Comparison of ENCODE assay signal across 19 mouse cellular contexts in the genomic region with DNA sequence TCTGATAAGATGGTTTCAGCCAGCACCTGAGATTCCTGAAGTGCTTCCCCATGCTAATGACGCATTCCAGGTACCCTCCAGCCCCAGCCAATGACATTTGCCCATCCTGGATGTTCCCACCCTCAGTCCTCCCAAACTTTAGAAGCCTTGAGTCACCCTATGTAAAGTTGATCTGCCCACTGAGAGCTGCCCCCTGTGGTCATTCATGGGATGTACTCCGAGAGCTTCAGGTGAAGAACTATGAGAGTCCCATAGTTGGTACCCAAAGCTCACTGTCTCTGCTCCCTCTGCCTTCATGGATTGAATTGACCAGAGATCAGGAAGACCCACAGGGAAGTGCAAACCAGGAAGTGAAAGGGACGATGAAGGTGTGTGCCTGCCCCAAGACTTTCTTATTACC.
DNase-seq lines count a peak whose midpoint lies in the region; ATAC-seq and TF ChIP-seq lines count a peak whose summit lies in the region.
"Had no signal": no experiment of that assay in that cellular context is flagged by ENCODE, and none has a peak within 500 bp of the region (broad histone marks: within the 10 kb centered on the region; RNA-seq: fewer than 3 reads in every experiment).

No protein-coding gene starts in this region.

- no peak for TF ChIP-seq POLR2A in CH12.LX (IDR thresholded peaks at IDR 0.05; ENCODE audit: low read depth, low read length)

- ATAC-seq in CD4-positive, CD25-positive, alpha-beta regulatory T cell, adult 4 months: no peak
- no peak for ATAC-seq in liver, embryonic 14.5 days (ENCODE audit: insufficient read depth)
- ATAC-seq in liver, embryonic 11.5 days (replicated peaks; ENCODE audit: low FRiP score): no peak
- ATAC-seq in megakaryocyte-erythroid progenitor cell, adult 5-6 weeks (replicated peaks; ENCODE audit: low FRiP score, low TSS enrichment, poor library complexity, severe bottlenecking): peak; percentile 67; the same call in 1 of the 2 replicates
- no peak for ATAC-seq in frontal cortex, adult (ENCODE audit: low TSS enrichment)
- ATAC-seq: forebrain, embryonic 13.5 days; intestine, embryonic 15.5 days; midbrain, embryonic 15.5 days had no signal

- TF ChIP-seq RAD21 in CH12.LX (IDR thresholded peaks at IDR 0.05; ENCODE audit: low read depth, low read length): no peak

- no peaks in the 10 kb centered on the region for H3K36me3 ChIP-seq in liver, embryonic 14.5 days (replicated peaks; ENCODE audit: control insufficient read depth, insufficient read depth, low read depth)
- no peaks in the 10 kb centered on the region for H3K36me3 ChIP-seq in liver, embryonic 11.5 days (ENCODE audit: control insufficient read depth, insufficient read depth, low read length)
- H3K36me3 ChIP-seq in CH12.LX (replicated peaks in 1 of 2; ENCODE audit: control insufficient read depth in 1 of 2, insufficient read depth in 1 of 2, low read length in 1 of 2): no peaks in the 10 kb centered on the region
- H3K36me3 ChIP-seq: heart, embryonic 12.5 days; intestine, embryonic 15.5 days; limb, embryonic 15.5 days; midbrain, embryonic 15.5 days; neural tube, embryonic 13.5 days had no signal

- no peaks in the 10 kb centered on the region for H3K9me3 ChIP-seq in liver, embryonic 14.5 days (ENCODE audit: control insufficient read depth, low read length)
- no peaks in the 10 kb centered on the region for H3K9me3 ChIP-seq in liver, embryonic 11.5 days (ENCODE audit: control insufficient read depth, low read length)
- no peaks in the 10 kb centered on the region for H3K9me3 ChIP-seq in CH12.LX (replicated peaks; ENCODE audit: low read length)
- H3K9me3 ChIP-seq: forebrain, embryonic 13.5 days; G1E; heart, embryonic 12.5 days; intestine, embryonic 15.5 days; limb, embryonic 15.5 days; midbrain, embryonic 15.5 days; neural tube, embryonic 13.5 days had no signal

- in situ Hi-C loops in CH12.LX (cut with MboI; ENCODE audit: low pct_ligation_motif_present, low pct_unique_long_range_greater_than_20kb, low sequenced_read_pairs): no loop called here

- no peak for TF ChIP-seq EP300 in liver, embryonic 14.5 days (IDR thresholded peaks at IDR 0.05; ENCODE audit: low read depth)
- no peak for TF ChIP-seq EP300 in CH12.LX (IDR thresholded peaks at IDR 0.05; ENCODE audit: low read length)

- DNase-seq in CD4-positive, CD25-positive, alpha-beta regulatory T cell, adult 2 months (ENCODE audit: low read depth, low spot score): peak; percentile 13
- no peak for DNase-seq in liver, embryonic 14.5 days (ENCODE audit: low read depth in 3 of 3, low spot score in 3 of 3)
- DNase-seq in liver, embryonic 11.5 days (ENCODE audit: low spot score): no peak
- peak; percentile 11 for DNase-seq in CH12.LX (ENCODE audit: extremely low read depth)
- no peak for DNase-seq in kidney, adult 11 months
- DNase-seq: adrenal gland, postnatal 25 days; gastrocnemius, postnatal 10 days; lung, postnatal 4 days; spleen, adult 18-20 months had no signal

- WGBS in liver, embryonic 14.5 days (ENCODE audit: insufficient replicate concordance): 65% methylated on average over 3 of the region's 3 CpGs
- 63% methylated on average over 3 of the region's 3 CpGs for WGBS in liver, embryonic 11.5 days

- no peak overlapping the region for H3K4me3 ChIP-seq in liver, embryonic 14.5 days (ENCODE audit: insufficient read depth in 1 of 2, low read depth in 2 of 2, low read length in 2 of 2)
- H3K4me3 ChIP-seq in liver, embryonic 11.5 days (ENCODE audit: low read depth, low read length): no peak overlapping the region
- H3K4me3 ChIP-seq in CH12.LX (replicated peaks in 1 of 3; ENCODE audit: low read depth in 2 of 3, low read length in 2 of 3, poor library complexity in 1 of 3): no peak overlapping the region
- H3K4me3 ChIP-seq: forebrain, embryonic 13.5 days; heart, embryonic 12.5 days; intestine, embryonic 15.5 days; limb, embryonic 15.5 days; midbrain, embryonic 15.5 days; neural tube, embryonic 13.5 days had no signal

- H3K4me2 ChIP-seq in liver, embryonic 14.5 days (ENCODE audit: low read depth): no peak overlapping the region
- no peak overlapping the region for H3K4me2 ChIP-seq in liver, embryonic 11.5 days
- no peak overlapping the region for H3K4me2 ChIP-seq in CH12.LX (ENCODE audit: insufficient read depth, low read depth, poor library complexity, severe bottlenecking)
- H3K4me2 ChIP-seq: forebrain, embryonic 13.5 days; heart, embryonic 12.5 days; intestine, embryonic 15.5 days; limb, embryonic 15.5 days; midbrain, embryonic 15.5 days; neural tube, embryonic 13.5 days had no signal

- H3K27ac ChIP-seq in liver, embryonic 14.5 days: no peak overlapping the region
- H3K27ac ChIP-seq in liver, embryonic 11.5 days (ENCODE audit: low read depth, low read length): no peak overlapping the region
- H3K27ac ChIP-seq in CH12.LX (ENCODE audit: insufficient read depth, low read depth): no peak overlapping the region
- H3K27ac ChIP-seq: forebrain, embryonic 13.5 days; intestine, embryonic 15.5 days; limb, embryonic 15.5 days; midbrain, embryonic 15.5 days; neural tube, embryonic 13.5 days had no signal

- no peaks in the 10 kb centered on the region for H3K79me2 ChIP-seq in CH12.LX (replicated peaks; ENCODE audit: control insufficient read depth, extremely low read depth, insufficient read depth, poor library complexity, severe bottlenecking)

- H3K9ac ChIP-seq in liver, embryonic 14.5 days (replicated peaks): no peak overlapping the region
- H3K9ac ChIP-seq in liver, embryonic 11.5 days (ENCODE audit: low read depth, low read length): no peak overlapping the region
- H3K9ac ChIP-seq in CH12.LX (ENCODE audit: insufficient read depth, low read depth): no peak overlapping the region
- H3K9ac ChIP-seq: forebrain, embryonic 13.5 days; heart, embryonic 12.5 days; intestine, embryonic 15.5 days; limb, embryonic 15.5 days; midbrain, embryonic 15.5 days; neural tube, embryonic 13.5 days had no signal

- peak; percentile 41; the same call in 1 of the 2 replicates for TF ChIP-seq CTCF in liver, embryonic 14.5 days (IDR thresholded peaks at IDR 0.05; ENCODE audit: low read depth)
- TF ChIP-seq CTCF in CH12.LX (conservative IDR thresholded peaks at IDR 0.05 in 1 of 2, IDR thresholded peaks at IDR 0.05 in 1 of 2; ENCODE audit: low read depth in 2 of 2, low read length in 2 of 2): peak; percentile 11 to 49; a peak in 2 of 4 replicates

- dilution Hi-C loops in CH12.LX (cut with MboI; ENCODE audit: extremely low pct_ligation_motif_present, extremely low pct_unique_long_range_greater_than_20kb, low sequenced_read_pairs): no loop called here

- H3K4me1 ChIP-seq in liver, embryonic 14.5 days (replicated peaks; ENCODE audit: control insufficient read depth in 2 of 2, insufficient read depth in 2 of 2, low read length in 1 of 2): no peaks in the 10 kb centered on the region
- H3K4me1 ChIP-seq in liver, embryonic 11.5 days (replicated peaks; ENCODE audit: control insufficient read depth, insufficient read depth, low read length): no peaks in the 10 kb centered on the region
- peaks cover 0 to 13% of the 10 kb centered on the region in 2 experiments; a peak in 2 of 4 replicates for H3K4me1 ChIP-seq in CH12.LX (ENCODE audit: control insufficient read depth in 1 of 2, insufficient read depth in 2 of 2)
- H3K4me1 ChIP-seq: heart, embryonic 12.5 days; intestine, embryonic 15.5 days; midbrain, embryonic 15.5 days had no signal

- no peaks in the 10 kb centered on the region for H3K27me3 ChIP-seq in liver, embryonic 14.5 days (ENCODE audit: control insufficient read depth, insufficient read depth, low read length)
- H3K27me3 ChIP-seq in liver, embryonic 11.5 days (replicated peaks; ENCODE audit: control insufficient read depth, insufficient read depth, low read length): no peaks in the 10 kb centered on the region
- H3K27me3 ChIP-seq in CH12.LX (replicated peaks): no peaks in the 10 kb centered on the region
- H3K27me3 ChIP-seq: forebrain, embryonic 13.5 days; heart, embryonic 12.5 days; intestine, embryonic 15.5 days; limb, embryonic 15.5 days had no signal

TF ChIP-seq in CH12.LX, 34 proteins besides CTCF, POLR2A, EP300 and RAD21:
- TF ChIP-seq RCOR1 (conservative IDR thresholded peaks at IDR 0.05; ENCODE audit: low read depth, low read length): no peak
- TF ChIP-seq MAFK (IDR thresholded peaks at IDR 0.05; ENCODE audit: insufficient replicate concordance, low read length): no peak
- no peak for TF ChIP-seq JUN (IDR thresholded peaks at IDR 0.05; ENCODE audit: insufficient read depth, low read depth, low read length)
- no peak for TF ChIP-seq HCFC1 (IDR thresholded peaks at IDR 0.05; ENCODE audit: low read depth, low read length)
- no peak for TF ChIP-seq POLR2AphosphoS2 (IDR thresholded peaks at IDR 0.05; ENCODE audit: low read depth, low read length)
- TF ChIP-seq NELFE (IDR thresholded peaks at IDR 0.05; ENCODE audit: low read depth, low read length): no peak

Comparison
In these comparisons a context has a peak if more than half of its experiments do, and no peak if none do; other contexts are left out.
1. DNase-seq: peak in CD4-positive, CD25-positive, alpha-beta regulatory T cell, adult 2 months (single experiment) and CH12.LX (single experiment); none in liver, embryonic 14.5 days (0 of 3), liver, embryonic 11.5 days (single experiment) and kidney, adult 11 months (single experiment).